Mouse (Mus musculus) gastrocnemius, postnatal 25 days (tissue): ENCODE results near the gene Cox11. TPM values are rescaled to one million over a fixed set of nuclear protein-coding genes. Genes with fewer than 3 reads are reported as not detected.
A peak's percentile ranks its signal among the peaks of the same experiment; 100 is the strongest.

Experiments
- DNase-seq: peaks from one replicate; pipeline ENCODE4 v3.0.0; 2022
- long read RNA-seq, 2 experiments: library from polyadenylated mRNA; stranded (forward); transcript quantifications; one replicate each; pipeline ENCODE4 v2.0.0; 2021
- total RNA-seq, 2 experiments: library from RNA; stranded (reverse); gene quantifications; 1 replicate in 1 of 2; 2 replicates in 1 of 2; pipeline ENCODE4 v1.2.3; 2021

Gene Cox11
- 10 to 100 TPM; 20.8 to 25.0 TPM for total RNA-seq
- long read RNA-seq, experiment 1, transcript Cox11-201 (4 exons, 1,224 nt), result major isoform, 35 of 37 reads
- long read RNA-seq, experiment 1, partial matches to known transcripts, result 0 of 37 reads
- long read RNA-seq, experiment 1, other reads (novel, unspliced or antisense), result 2 of 37 reads
- long read RNA-seq, experiment 2, transcript Cox11-201 (4 exons, 1,224 nt), result major isoform, 41 of 45 reads
- long read RNA-seq, experiment 2, partial matches to known transcripts, result 0 of 45 reads
- long read RNA-seq, experiment 2, other reads (novel, unspliced or antisense), result 4 of 45 reads

- DNase-seq, result peak; percentile 94
Observed at GRCm38 (mm10) chr11:90637440-90638311, at the start of gene Cox11, which contains the start of gene Stxbp4. Gene Cox11, plus strand, starts transcription at chr11:90638173. Gene Stxbp4, minus strand, starts transcription at chr11:90638084.

- no peak for DNase-seq
Observed at GRCm38 (mm10) chr11:90590996-90591395, 47.0 kb upstream of the Cox11 start.

GRCm38 (mm10) chr11:90595826-90596225 is 42.1 kb upstream of the Cox11 start:
- no peak for DNase-seq

- no peak for DNase-seq
Observed at GRCm38 (mm10) chr11:90603066-90603465, 34.9 kb upstream of the Cox11 start.

GRCm38 (mm10) chr11:90612118-90612517 is 25.9 kb upstream of the Cox11 start:
- DNase-seq, result no peak

- no peak for DNase-seq
Observed at GRCm38 (mm10) chr11:90614743-90615142, 23.2 kb upstream of the Cox11 start.

- DNase-seq, result no peak
Observed at GRCm38 (mm10) chr11:90616431-90616830, 21.5 kb upstream of the Cox11 start.

GRCm38 (mm10) chr11:90622044-90622443 is 15.9 kb upstream of the Cox11 start:
- no peak for DNase-seq

- DNase-seq, result no peak
Observed at GRCm38 (mm10) chr11:90622500-90622899, 15.5 kb upstream of the Cox11 start.

- DNase-seq, result no peak
Observed at GRCm38 (mm10) chr11:90623477-90623876, 14.5 kb upstream of the Cox11 start.

GRCm38 (mm10) chr11:90625174-90625573 is 12.8 kb upstream of the Cox11 start:
- no peak for DNase-seq

- DNase-seq, result no peak
Observed at GRCm38 (mm10) chr11:90627751-90628150, 10.2 kb upstream of the Cox11 start.

- no peak for DNase-seq
Observed at GRCm38 (mm10) chr11:90632480-90632879, 5.5 kb upstream of the Cox11 start.

- peak; percentile 55 for DNase-seq
Observed at GRCm38 (mm10) chr11:90634661-90635060, 3.3 kb upstream of the Cox11 start.

- DNase-seq, result peak; percentile 51
Observed at GRCm38 (mm10) chr11:90638312-90638830, 398 bp downstream of the Cox11 start.

GRCm38 (mm10) chr11:90649777-90650176 is 11.8 kb downstream of the Cox11 start:
- DNase-seq, result no peak

GRCm38 (mm10) chr11:90650231-90650885 is 12.4 kb downstream of the Cox11 start:
- DNase-seq, result no peak

GRCm38 (mm10) chr11:90652603-90653002 is 14.6 kb downstream of the Cox11 start:
- no peak for DNase-seq

- DNase-seq, result no peak
Observed at GRCm38 (mm10) chr11:90657527-90657926, 19.6 kb downstream of the Cox11 start.

GRCm38 (mm10) chr11:90660662-90661061 is 22.7 kb downstream of the Cox11 start:
- no peak for DNase-seq

GRCm38 (mm10) chr11:90663052-90663451 is 25.1 kb downstream of the Cox11 start:
- no peak for DNase-seq

- DNase-seq, result no peak
Observed at GRCm38 (mm10) chr11:90663618-90664297, 25.8 kb downstream of the Cox11 start.
